Mouse (Mus musculus): ENCODE data around the gene Setd2.

- TF ChIP-seq USF1 (IDR thresholded peaks at IDR 0.05; ENCODE audit: low read depth) (no peak), POLR2A (IDR thresholded peaks at IDR 0.05; ENCODE audit: insufficient read length, low read depth) (no peak), POLR2AphosphoS2 (IDR thresholded peaks at IDR 0.05; ENCODE audit: insufficient read length, low read depth) (no peak), MAX (IDR thresholded peaks at IDR 0.05; ENCODE audit: low read depth) (no peak)
These were observed 51.1 kb downstream of the Setd2 start for GRCm38 (mm10) chr9:110583521-110583920.
